Mouse (Mus musculus) heart, embryonic 13.5 days (tissue): Measurements from ENCODE around the gene Repin1. TPM values are rescaled to one million over a fixed set of nuclear protein-coding genes. Genes with fewer than 3 reads are reported as not detected.

Experiments
- ATAC-seq: fragments of 200-750 bp; cut with Nextera tagmentation; 2 replicates; pipeline ENCODE4 v1.8.0; 2017; ENCODE audit warnings: moderate TSS enrichment; ENCODE audit not compliant: insufficient number of reproducible peaks, low FRiP score, low TSS enrichment; ENCODE audit errors: extremely low read depth
- H3K27ac ChIP-seq: fragments of 300-500 bp; sonication (generic); replicated peaks from 2 replicates; pipeline ENCODE4 v1.5.1; 2015; ENCODE audit warnings: moderate library complexity, mild to moderate bottlenecking, inconsistent platforms
- H3K27me3 ChIP-seq: fragments of 300-500 bp; sonication (generic); replicated peaks from 2 replicates; pipeline ENCODE4 v1.6.1; 2015; ENCODE audit warnings: mild to moderate bottlenecking, inconsistent platforms
- H3K36me3 ChIP-seq: fragments of 300-500 bp; sonication (generic); 2 replicates; pipeline ENCODE4 v1.6.1; 2015; ENCODE audit warnings: mild to moderate bottlenecking, inconsistent platforms
- H3K4me1 ChIP-seq: fragments of 300-500 bp; sonication (generic); 2 replicates; pipeline ENCODE4 v1.6.1; 2015; ENCODE audit warnings: inconsistent platforms
- H3K4me2 ChIP-seq: fragments of 300-500 bp; sonication (generic); 2 replicates; pipeline ENCODE4 v1.6.1; 2015; ENCODE audit warnings: inconsistent platforms, mild to moderate bottlenecking, moderate library complexity
- H3K4me3 ChIP-seq: fragments of 300-500 bp; sonication (generic); 2 replicates; pipeline ENCODE4 v1.5.1; 2015; ENCODE audit warnings: moderate library complexity, mild to moderate bottlenecking, inconsistent platforms
- H3K9ac ChIP-seq: fragments of 300-500 bp; sonication (generic); 2 replicates; pipeline ENCODE4 v1.6.1; 2015; ENCODE audit warnings: inconsistent platforms, mild to moderate bottlenecking, moderate library complexity
- H3K9me3 ChIP-seq: fragments of 300-500 bp; sonication (generic); 2 replicates; pipeline ENCODE4 v1.6.1; 2016; ENCODE audit warnings: inconsistent platforms
- WGBS: fragments of 180-500 bp; shearing (Covaris S2); methylation state at CpG from one replicate; pipeline ENCODE4 v1.1.7; 2015; ENCODE audit warnings: mixed read lengths; 5-methylcytosine and 5-hydroxymethylcytosine counted together
- polyA plus RNA-seq: library from polyadenylated mRNA; unstranded; fragments of >200 nt; fragmentation: Nextera tagmentation; extraction: Ambion mirVana; gene quantifications from 2 replicates; pipeline ENCODE4 v1.2.1, GENCODE M21; 2015

Repin1 gene
- polyA plus RNA-seq, 1 experiment from 2014 or later = 22.5 TPM

DNA sequence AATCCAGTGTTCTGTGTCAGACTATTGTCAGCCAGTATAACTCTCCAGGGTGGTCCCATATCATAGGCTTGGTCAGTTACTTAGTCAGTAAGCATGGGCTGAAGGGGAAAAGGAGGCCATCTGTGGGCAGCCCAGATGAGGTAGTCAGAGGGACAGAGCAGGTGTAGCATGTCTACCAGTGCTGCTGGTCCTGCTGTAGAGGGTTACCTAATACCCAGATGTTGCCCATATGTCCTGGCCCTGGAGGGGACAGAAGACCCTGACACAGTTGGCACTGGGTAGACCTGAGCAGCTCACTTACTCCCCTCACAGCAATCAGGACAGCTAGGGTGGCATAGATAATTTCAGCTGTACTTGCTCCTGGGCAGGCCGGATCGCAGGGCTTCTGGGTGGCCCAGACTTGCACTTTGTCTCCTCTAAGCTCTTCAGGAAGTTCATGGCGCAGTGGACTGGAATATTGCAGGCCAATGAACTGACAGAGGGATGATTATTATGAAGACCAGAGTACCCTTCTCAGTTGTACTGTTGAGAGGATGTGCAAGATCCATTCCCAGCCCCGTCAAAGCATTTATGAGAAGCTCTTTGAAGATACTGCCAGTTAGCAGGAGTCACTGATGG lies 27.9 kb upstream of the Repin1 start:
- WGBS = 76% methylated on average over 4 of the region's 4 CpGs
- Histone ChIP-seq H3K27me3 (no peaks in the 10 kb centered on the region), H3K9me3 (no peaks in the 10 kb centered on the region), H3K4me1 (peaks cover 46% of the 10 kb centered on the region), H3K27ac (peak overlapping the region; percentile 74), H3K9ac (no peak overlapping the region), H3K4me2 (no peak overlapping the region), H3K4me3 (no peak overlapping the region), H3K36me3 (peaks cover 23% of the 10 kb centered on the region)
- ATAC-seq = no peak

DNA sequence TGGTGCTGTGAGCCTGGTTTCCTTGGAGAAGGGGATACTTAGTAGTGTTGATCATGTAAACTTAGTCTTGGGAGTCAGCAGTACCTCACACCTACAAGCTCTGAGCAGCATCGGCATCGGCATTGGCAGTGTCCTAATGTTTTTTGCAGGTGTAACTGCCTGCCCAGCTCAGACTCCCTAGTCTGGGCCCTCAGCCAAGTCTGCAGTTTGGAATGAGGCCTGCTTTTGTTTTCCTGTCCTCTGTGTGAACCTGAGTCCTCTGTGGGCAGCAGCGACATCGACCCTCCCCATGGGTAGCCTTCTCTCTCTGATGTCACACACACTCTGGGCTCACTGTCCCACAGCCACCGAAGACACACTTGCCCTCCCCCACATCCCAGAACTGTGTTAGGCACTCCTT lies 27.4 kb upstream of the Repin1 start:
- no peak for ATAC-seq
- WGBS = 9% methylated on average over 5 of the region's 5 CpGs
- peaks cover 23% of the 10 kb centered on the region for H3K36me3 ChIP-seq
- H3K4me1 ChIP-seq = peaks cover 46% of the 10 kb centered on the region
- no peaks in the 10 kb centered on the region for H3K27me3 ChIP-seq
- H3K9me3 ChIP-seq = no peaks in the 10 kb centered on the region
- peak overlapping the region; percentile 74 for H3K27ac ChIP-seq
- no peak overlapping the region for H3K4me2 ChIP-seq
- H3K9ac ChIP-seq = peak overlapping the region; percentile 34; the same call in 1 of the 2 replicates
- no peak overlapping the region for H3K4me3 ChIP-seq

DNA sequence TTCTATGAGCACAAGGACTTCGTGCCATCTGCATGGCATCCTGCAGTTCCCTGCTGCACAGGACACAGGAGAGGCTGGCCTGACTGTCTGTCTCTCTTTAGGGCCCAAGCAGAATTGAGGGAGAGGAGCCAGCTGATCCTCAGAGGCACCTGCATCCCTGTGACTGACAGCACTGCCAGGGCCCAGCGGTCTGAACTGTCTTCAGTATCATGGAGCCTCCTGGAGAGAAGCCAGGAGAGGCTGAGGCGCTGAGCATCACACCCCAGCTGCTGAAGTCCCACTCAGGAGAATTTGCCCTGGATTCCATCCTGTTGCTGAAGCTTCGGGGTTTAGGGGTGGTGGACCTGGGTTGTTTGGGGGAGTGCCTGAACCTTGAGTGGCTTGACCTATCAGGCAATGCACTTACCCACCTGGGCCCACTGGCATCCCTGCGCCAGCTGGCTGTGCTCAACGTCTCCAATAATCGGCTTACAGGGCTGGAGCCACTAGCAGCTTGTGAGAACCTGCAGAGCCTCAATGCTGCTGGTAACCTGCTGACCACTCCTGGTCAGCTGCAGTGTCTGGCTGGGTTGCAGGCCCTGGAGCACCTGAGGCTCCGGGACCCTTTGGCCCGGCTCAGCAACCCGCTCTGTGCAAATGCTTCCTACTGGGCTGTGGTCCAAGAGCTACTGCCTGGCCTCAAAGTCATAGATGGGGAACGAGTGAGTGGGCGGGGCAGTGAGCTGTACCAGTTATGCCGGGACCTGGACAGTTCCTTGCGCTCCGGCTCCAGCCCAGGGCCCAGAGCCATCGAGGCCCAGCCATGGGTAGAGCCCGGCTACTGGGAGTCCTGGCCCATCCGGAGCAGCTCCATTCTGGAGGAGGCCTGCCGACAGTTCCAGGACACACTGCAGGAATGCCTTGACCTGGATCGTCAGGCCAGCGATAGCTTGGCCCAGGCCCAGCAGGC lies 25.4 kb upstream of the Repin1 start:
- no peaks in the 10 kb centered on the region for H3K9me3 ChIP-seq
- ATAC-seq = peak; percentile 7; the same call in 1 of the 2 replicates
- no peak overlapping the region; the same call in 1 of the 2 replicates for H3K4me3 ChIP-seq

DNA sequence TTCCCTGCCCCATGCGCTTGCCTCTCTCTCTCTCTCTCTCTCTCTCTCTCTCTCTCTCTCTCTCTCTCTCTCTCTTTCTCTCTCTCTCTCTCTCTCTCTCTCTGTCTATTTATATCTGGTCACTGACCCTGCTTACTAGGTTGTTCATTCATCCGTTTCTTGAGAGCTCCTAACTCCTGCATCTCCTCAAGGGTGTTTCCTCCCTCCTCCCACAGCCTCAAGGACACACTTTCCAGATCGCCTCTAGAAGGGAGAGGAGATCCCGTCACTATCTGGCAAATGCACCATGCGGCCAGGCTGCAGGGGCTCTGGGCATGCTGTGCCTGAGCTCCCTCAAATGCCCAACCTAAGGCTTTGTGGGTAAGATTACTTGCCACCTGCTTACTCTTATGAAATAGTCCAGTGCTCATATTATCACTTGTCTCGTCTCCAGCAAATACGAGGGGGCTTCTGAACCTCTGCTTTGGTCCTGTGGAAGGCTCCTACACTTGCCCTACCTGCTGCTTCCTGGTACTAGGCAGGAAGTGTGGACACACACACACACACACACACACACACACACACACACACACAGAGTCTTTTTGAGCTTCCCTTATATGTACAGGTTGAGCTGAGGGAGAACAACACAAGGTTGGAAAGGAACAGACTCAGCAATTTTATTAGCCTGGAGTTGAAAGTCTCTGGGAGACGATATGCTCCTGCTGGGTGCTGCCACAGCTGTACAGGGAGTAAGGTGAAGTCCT lies 24.4 kb upstream of the Repin1 start:
- peak overlapping the region; percentile 70 for H3K9ac ChIP-seq
- no peak for ATAC-seq
- no peaks in the 10 kb centered on the region for H3K9me3 ChIP-seq
- H3K4me1 ChIP-seq = peaks cover 73% of the 10 kb centered on the region
- H3K4me3 ChIP-seq = no peak overlapping the region
- peaks cover 8% of the 10 kb centered on the region for H3K36me3 ChIP-seq
- H3K4me2 ChIP-seq = peak overlapping the region; percentile 60
- peak overlapping the region; percentile 87 for H3K27ac ChIP-seq
- 39% methylated on average over 8 of the region's 8 CpGs for WGBS
- H3K27me3 ChIP-seq = no peaks in the 10 kb centered on the region

More for the DNA sequence above, 25.4 kb upstream of the Repin1 start:
- H3K9ac ChIP-seq = peak overlapping the region; percentile 70
- peaks cover 13% of the 10 kb centered on the region for H3K36me3 ChIP-seq
- peak overlapping the region; percentile 87 for H3K27ac ChIP-seq
- WGBS = 40% methylated on average over 21 of the region's 21 CpGs
- H3K27me3 ChIP-seq = no peaks in the 10 kb centered on the region
- H3K4me1 ChIP-seq = peaks cover 66% of the 10 kb centered on the region
- H3K4me2 ChIP-seq = peak overlapping the region; percentile 60

DNA sequence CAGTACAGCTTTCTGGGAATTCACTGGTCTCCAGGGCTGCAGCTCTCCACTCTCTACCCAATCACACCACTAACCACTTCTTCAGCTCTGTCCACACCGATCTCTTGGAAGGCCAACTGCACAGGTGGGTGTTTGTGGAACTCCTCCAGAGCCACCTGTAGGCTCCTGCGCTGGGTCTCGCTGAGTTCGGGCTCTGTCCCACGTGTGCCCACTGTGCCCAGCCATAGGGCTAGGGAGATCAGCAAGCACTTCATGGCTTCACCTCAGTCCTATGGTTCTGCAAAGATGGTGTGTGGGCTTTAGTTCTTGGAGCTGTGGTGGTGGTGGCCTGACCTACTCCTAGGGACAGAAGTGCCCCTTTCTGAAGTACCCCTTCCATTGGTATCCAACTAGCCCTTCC lies 21.7 kb upstream of the Repin1 start:
- no peaks in the 10 kb centered on the region for H3K27me3 ChIP-seq
- H3K9ac ChIP-seq = peak overlapping the region; percentile 52
- H3K4me2 ChIP-seq = peak overlapping the region; percentile 49
- peak overlapping the region; percentile 83 for H3K27ac ChIP-seq
- ATAC-seq = no peak; the same call in 1 of the 2 replicates
- no peaks in the 10 kb centered on the region for H3K36me3 ChIP-seq
- no peaks in the 10 kb centered on the region for H3K9me3 ChIP-seq
- peak overlapping the region; percentile 13; the same call in 1 of the 2 replicates for H3K4me3 ChIP-seq
- 83% methylated on average over 5 of the region's 5 CpGs for WGBS
- peaks cover 57% of the 10 kb centered on the region for H3K4me1 ChIP-seq

DNA sequence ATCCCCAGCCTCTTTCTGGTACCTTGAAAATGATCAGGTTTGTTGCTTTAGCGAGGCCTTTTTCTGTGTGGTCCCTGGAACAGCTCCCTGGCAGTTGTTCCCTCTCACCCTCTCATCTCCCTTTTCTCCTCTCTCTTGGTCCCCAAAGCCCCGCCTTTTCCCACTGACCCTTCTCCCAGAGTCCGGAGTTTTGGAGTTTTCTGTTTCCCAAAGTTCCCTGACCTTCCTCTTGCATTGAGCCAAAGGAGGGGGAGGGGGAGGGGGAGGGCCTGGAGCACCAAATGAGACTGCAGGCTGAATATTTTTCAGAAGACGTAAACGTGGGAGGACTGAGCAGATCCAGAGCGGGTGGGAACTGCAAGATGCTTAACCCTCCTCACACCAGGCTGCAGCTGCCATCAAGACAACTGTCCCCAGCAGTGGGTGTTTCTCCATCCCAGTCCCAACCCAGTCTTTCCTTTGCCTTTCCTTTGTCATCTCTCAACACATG lies 21.1 kb upstream of the Repin1 start, which contains the start of gene Rarres2:
Gene Rarres2, minus strand, starts transcription at position 218 of the 490 bp plus-strand sequence.
- WGBS = 19% methylated on average over 6 of the region's 6 CpGs
- Histone ChIP-seq H3K9me3 (no peaks in the 10 kb centered on the region), H3K36me3 (no peaks in the 10 kb centered on the region), H3K4me1 (peaks cover 53% of the 10 kb centered on the region), H3K9ac (peak within 1 kb of the TSS; percentile 52), H3K4me3 (peak within 1 kb of the TSS; percentile 13; the same call in 1 of the 2 replicates), H3K27ac (peak within 1 kb of the TSS; percentile 83), H3K4me2 (peak within 1 kb of the TSS; percentile 49), H3K27me3 (no peaks in the 10 kb centered on the region)
- ATAC-seq = no peak

DNA sequence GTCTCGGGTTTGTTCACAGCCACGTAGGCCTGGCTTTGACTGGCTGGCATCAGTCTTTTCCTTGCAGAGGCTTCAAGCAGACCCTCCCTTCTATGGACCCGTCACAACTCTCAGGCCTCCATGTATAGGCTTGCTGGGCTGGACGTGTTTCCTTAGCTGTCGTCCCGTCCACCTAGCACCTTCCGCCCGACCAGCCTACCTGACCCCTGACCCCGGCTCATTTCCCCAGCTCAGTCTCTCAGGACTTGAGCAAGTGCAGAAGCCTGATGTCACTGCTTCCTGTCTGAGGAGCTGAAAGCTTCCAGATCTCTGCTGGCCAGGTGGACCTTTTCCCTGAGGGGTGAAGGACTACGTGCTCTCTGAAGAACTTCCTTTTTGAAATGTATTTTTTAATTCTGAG lies 20.4 kb upstream of the Repin1 start:
- H3K4me2 ChIP-seq = no peak overlapping the region; the same call in 1 of the 2 replicates
- H3K27me3 ChIP-seq = no peaks in the 10 kb centered on the region
- H3K36me3 ChIP-seq = no peaks in the 10 kb centered on the region
- H3K4me1 ChIP-seq = peaks cover 48% of the 10 kb centered on the region
- H3K9me3 ChIP-seq = no peaks in the 10 kb centered on the region
- ATAC-seq = no peak
- H3K27ac ChIP-seq = peak overlapping the region; percentile 83
- peak overlapping the region; percentile 52 for H3K9ac ChIP-seq
- WGBS = 23% methylated on average over 10 of the region's 10 CpGs
- no peak overlapping the region for H3K4me3 ChIP-seq

DNA sequence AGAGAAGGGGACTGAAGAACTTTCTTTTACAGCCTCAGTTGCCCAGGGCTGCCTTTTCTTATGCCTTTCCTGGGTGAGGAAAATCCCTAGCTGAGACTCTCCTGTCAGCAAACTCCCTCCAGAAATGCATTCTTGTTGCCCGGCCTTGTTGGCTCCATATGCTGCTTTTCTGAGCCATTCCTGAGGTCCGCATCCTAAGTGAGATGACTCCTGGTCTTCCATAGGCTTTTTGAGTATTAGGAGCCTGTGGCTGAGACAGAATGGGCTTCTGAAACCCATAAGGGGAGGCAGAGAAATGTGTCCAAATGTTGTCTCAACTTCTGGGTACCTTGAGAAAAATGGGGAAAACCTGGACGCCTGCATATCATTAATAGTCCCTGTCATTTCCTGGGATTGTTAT lies 19.7 kb upstream of the Repin1 start:
- Histone ChIP-seq H3K36me3 (no peaks in the 10 kb centered on the region), H3K4me3 (no peak overlapping the region), H3K9me3 (no peaks in the 10 kb centered on the region), H3K27me3 (no peaks in the 10 kb centered on the region), H3K9ac (no peak overlapping the region), H3K27ac (peak overlapping the region; percentile 68), H3K4me2 (no peak overlapping the region), H3K4me1 (peaks cover 48% of the 10 kb centered on the region)
- ATAC-seq = no peak
- 42% methylated on average over 3 of the region's 3 CpGs for WGBS

DNA sequence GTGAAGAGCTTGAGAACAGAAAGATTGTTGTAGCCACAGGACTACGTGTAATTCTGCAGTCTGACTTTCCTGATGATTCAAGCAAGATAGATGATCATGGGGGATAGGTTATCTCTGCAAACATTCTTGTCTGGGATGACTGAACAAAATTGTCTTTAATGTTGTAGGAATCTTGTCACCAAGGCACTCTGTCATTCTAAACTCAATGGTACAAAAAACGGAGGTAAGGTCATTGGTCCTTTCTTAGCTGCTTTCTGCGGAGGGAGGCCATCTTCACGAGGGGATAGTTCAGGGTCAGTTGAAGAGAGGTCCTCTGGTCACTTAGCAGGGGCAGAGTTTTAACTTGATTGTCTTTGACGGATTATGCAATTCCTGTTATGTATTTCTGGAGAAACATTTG lies 14.9 kb upstream of the Repin1 start:
- no peaks in the 10 kb centered on the region for H3K27me3 ChIP-seq
- 43% methylated on average over 5 of the region's 5 CpGs for WGBS
- no peaks in the 10 kb centered on the region for H3K36me3 ChIP-seq
- no peak overlapping the region for H3K4me2 ChIP-seq
- no peak overlapping the region for H3K9ac ChIP-seq
- no peak overlapping the region for H3K4me3 ChIP-seq
- ATAC-seq = no peak
- peak overlapping the region; percentile 86 for H3K27ac ChIP-seq
- H3K4me1 ChIP-seq = peaks cover 43% of the 10 kb centered on the region
- H3K9me3 ChIP-seq = no peaks in the 10 kb centered on the region

DNA sequence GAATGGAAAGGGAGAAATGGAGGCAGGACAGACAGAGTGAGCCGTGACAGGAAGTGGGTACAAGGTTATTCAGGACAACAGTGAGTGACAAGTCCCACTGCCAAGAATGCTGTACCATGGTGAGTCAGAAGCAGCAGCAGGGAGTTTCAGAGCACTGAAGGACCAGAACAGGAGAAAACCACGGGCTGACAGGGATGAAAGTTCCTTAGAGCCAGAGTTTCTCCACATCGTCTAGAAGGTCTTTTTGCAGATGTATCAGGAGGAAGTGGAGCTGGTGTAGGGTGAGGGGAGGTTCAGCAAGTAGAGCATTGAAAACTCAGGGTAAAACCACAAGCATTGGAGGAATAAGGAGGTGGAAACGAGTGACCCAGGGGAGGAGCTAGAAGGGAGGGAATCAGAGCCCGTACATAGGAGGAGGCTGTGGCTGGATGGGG lies 14.5 kb upstream of the Repin1 start:
- no peak for ATAC-seq
- Histone ChIP-seq H3K36me3 (no peaks in the 10 kb centered on the region), H3K27me3 (no peaks in the 10 kb centered on the region), H3K27ac (peak overlapping the region; percentile 86), H3K9me3 (no peaks in the 10 kb centered on the region), H3K4me3 (0 out of 2 replicates have a peak overlapping the region, but pooled peaks have one; percentile 18), H3K4me1 (peaks cover 38% of the 10 kb centered on the region), H3K4me2 (peak overlapping the region; percentile 51), H3K9ac (peak overlapping the region; percentile 67)
- WGBS = 10% methylated on average over 5 of the region's 5 CpGs

DNA sequence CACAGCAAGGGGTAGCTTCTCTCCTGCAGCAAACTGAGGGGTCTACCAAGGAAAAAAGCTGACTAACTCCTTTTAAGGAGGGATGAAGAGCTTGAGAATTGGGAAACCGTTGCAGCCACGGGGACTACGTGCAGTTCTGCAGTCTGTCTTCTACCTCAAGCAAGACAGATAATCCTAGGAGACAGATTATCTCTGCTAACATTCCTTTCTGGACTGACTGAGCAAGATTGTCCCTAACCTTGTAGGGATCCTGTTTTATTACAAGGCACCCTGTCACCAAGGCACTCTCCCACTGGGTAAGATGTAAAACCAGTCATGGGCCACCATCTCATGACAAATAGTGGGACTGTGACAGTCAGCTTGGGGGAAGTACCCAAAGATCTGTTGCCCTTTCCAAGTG lies 12.4 kb upstream of the Repin1 start:
- Histone ChIP-seq H3K9ac (no peak overlapping the region), H3K27ac (peak overlapping the region; percentile 37), H3K4me3 (no peak overlapping the region), H3K27me3 (no peaks in the 10 kb centered on the region), H3K4me1 (peaks cover 37% of the 10 kb centered on the region), H3K4me2 (no peak overlapping the region), H3K36me3 (no peaks in the 10 kb centered on the region), H3K9me3 (no peaks in the 10 kb centered on the region)
- no peak for ATAC-seq
- WGBS = 8% methylated on average over 3 of the region's 3 CpGs
